Mouse (Mus musculus) embryonic stem cell, embryonic (primary cell): ENCODE results near the gene Acer2.

Experiments used
- CTCF ChIA-PET, 4 experiments: fragments of 300-600 bp in 2 of 4; fragments of 350-600 bp in 2 of 4; sonication (Branson Sonifier 250); formaldehyde crosslinking; loops; one replicate each; lab custom pipeline; 2022; ENCODE audit warnings: inconsistent platforms in 2 of 4; lab: Charles Lee
- POLR2A ChIA-PET, 4 experiments: fragments of 300-600 bp in 2 of 4; fragments of 350-600 bp in 2 of 4; sonication (Branson Sonifier 250); formaldehyde crosslinking; loops; one replicate each; lab custom pipeline; 2022; ENCODE audit warnings: antibody characterized with exemption in 4 of 4, inconsistent platforms in 1 of 4; lab: Charles Lee

The Acer2 gene

DNA sequence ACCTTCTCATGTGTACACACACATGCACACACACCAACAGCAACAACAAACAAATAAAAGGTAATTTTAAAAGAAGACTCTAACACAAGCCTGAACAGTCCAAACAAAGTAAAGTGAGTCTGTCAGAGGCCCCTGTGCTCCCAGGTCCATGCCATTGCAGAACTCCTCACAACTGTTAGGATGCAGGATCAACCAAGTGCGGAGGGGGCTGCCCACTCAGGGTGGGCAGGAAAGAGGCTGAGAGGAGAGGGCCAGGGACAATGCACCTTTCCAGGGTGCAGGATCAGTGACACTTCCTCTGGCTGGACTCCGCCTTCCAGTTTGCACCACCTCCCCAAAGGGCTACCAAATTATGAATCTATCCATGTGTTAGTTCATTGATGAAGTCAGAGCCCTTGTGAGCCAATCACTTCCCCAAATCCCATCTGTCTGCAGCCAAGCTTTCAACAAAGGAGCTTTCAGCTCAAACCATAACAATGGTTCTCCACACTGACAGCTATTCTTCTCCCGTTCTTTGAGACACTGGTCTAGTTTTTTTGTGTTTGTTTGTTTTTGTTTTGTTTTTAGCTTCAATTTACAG is 49.4 kb downstream of the Acer2 start:
- CTCF ChIA-PET, result interaction anchor here in 3 of 4 experiments (0.6 to 3.8 kb wide), 8 partner anchors 12 to 49 kb away, joined by 3 to 23 read pairs (median 6); partner anchors contain the start of gene Acer2 (in 1 of the 3)
- POLR2A ChIA-PET, result interaction anchor here in 3 of 4 experiments (0.6 to 1.8 kb wide), 4 partner anchors 12 to 67 kb away, joined by 3 to 4 read pairs (median 4); no protein-coding TSS in a partner anchor

DNA sequence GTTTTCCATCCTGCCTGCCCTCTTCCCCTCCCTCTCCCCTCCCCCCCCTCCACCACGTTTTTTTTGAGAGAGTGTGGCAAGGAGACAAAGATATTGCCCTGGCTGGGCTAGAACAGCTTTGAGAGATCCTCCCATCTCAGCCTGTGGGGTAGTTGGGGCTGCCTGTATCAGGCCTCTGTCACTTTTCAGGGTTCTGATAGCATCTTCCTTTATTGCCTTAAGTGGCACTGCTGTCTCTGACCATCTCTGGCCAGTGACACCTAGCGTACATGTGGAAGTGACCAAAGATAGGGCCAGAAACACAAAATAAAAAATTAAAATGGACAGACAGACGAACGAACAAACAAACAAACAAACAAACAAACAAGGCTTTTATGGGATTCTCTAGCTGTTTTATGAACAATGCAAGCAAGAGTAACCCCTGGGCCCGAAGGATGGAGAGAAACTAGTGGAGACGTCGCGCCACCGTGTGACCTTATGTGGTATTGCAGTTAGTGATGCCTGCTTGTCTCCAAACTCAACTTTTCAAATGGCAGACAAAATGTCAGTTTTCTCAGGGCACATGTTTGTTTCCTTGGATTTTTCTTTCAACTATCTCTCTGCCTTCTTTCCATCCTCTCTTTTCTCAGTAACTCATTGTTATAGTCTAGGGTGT is 50.7 kb downstream of the Acer2 start:
- ChIA-PET POLR2A (interaction anchor here in 2 of 4 experiments (1.2 to 1.6 kb wide), 2 partner anchors 13 to 68 kb away, joined by 3 read pairs; no protein-coding TSS in a partner anchor), CTCF (interaction anchor here (0.6 to 3.8 kb wide), 14 partner anchors 13 to 187 kb away, joined by 3 to 23 read pairs (median 6); partner anchors contain the start of gene Acer2 (in 1 of the 4))

DNA sequence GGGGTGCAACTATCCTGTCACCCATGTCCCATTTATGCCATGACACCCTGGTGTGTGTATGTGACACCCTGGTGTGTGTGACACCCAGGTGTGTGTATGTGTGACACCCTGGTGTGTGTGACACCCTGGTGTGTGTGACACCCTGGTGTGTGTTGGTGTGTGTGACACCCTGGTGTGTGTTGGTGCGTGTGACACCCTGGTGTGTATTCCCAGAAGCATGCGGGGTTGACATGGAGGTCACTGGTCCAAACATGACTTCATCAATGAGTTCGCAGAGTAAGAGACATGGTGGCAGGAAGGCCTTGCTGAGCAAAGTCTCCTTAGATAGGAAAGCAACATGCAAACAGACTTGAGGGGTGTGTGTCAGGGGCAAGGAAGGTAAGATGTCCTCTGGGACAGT is 52.8 kb downstream of the Acer2 start:
- ChIA-PET POLR2A (interaction anchor here in 1 of 4 experiments (0.9 kb wide), 1 partner anchor 40 kb away, joined by 4 read pairs; no protein-coding TSS in a partner anchor), CTCF (no interaction called here)

DNA sequence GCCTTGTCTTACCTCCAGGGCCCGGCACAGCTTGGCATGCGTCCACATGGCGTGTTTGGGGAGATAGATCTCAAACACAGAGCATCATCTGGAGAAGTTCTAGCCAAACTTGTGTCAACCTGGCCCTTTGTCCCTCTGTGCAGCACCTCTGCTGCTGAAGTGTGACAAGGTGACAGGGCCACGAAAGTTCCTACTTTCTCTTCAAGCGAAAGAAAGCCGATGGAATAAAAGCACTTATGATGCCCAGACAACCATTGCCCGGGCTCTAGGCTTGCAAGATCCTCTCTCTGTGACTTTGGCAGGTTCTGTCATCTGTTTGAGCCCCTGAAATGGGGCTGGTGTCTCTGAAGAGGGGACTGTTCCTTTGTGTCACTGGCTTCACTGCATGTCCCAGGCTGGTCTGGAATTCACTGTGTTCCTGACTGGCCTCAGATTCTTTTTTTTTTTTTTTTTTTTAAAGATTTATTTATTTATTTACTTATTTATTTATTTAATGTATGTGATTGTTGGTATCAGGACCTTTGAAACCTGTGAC is 56.0 kb downstream of the Acer2 start:
- ChIA-PET POLR2A (interaction anchor here in 2 of 4 experiments (0.8 to 1.5 kb wide), 3 partner anchors 18 to 249 kb away, joined by 3 read pairs; no protein-coding TSS in a partner anchor), CTCF (no interaction called here)

DNA sequence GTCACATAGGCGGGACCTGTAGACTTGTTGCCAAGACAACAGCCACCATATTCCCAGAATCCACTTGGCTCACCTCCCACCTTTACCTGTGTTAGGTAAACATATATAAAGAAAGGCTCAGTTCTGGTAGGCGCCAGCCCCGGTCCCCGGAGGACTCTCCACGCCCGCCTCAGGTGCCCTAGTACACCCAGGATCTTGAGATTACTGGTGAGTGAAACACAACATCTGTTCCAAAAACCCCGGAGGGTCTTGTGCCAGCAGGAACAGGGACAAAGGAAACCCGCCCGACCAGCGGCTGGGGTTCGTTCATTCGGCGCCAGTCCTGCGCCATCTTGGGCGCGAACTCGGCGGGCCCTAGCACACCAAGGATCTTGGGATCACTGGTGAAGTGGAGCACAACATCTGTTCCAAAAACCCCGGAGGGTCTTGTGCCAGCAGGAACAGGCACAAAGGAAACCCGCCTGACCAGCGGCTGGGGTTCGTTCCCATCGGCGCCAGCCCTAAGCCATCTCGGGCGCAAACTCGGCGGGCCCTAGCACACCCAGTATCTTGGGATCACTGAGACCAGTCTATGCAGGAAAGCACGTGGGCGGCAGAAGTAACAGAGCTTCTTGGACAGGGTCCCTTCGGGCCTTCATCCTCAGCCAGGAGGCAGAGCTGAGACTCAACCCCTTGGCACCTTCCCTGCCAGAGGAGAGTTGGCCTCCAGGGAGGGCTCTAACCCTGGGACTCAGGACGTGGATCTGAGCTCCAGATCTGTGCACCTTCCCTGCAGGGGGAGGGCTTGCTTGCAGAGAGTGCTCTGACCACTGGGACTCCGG is 56.6 kb downstream of the Acer2 start:
- ChIA-PET POLR2A (interaction anchor here in 3 of 4 experiments (0.6 to 3.1 kb wide), 33 partner anchors 9 to 1102 kb away, joined by 3 to 30 read pairs (median 4); partner anchors contain the start of genes Acer2 (in 3 of the 3), Rraga (in 2 of the 3), Haus6 (in 1 of the 3) and Mllt3 (in 1 of the 3)), CTCF (interaction anchor here in 3 of 4 experiments (1.1 to 1.8 kb wide), 5 partner anchors 19 to 438 kb away, joined by 4 to 7 read pairs (median 4); no protein-coding TSS in a partner anchor)

DNA sequence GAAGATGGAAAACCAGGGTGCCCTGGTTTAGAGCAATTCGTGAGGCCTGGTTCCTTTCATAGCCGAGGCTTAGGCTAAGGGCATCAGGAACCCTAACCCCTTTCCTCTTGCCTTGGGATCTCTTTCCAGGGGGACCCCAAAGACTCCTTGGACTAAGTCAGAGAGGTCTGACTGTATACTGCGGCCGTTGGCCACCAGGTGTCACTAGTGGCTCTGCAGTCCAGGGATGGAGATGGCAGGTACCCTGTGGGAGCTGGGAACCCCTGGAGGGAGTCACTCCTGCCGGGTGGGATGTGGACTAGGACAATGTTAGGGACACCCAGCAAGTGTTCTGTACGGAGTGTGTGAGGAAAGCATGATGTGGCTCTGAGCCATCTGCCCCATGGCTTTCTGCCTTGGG is 58.8 kb downstream of the Acer2 start:
- ChIA-PET CTCF (interaction anchor here (0.5 to 2.0 kb wide), 17 partner anchors 9 to 1528 kb away, joined by 3 to 6 read pairs (median 3); partner anchors contain the start of gene Acer2 (in 1 of the 4)), POLR2A (interaction anchor here in 2 of 4 experiments (0.6 to 3.1 kb wide), 5 partner anchors 10 to 394 kb away, joined by 3 to 30 read pairs (median 4); partner anchors contain the start of gene Rps6 (in 1 of the 2))

DNA sequence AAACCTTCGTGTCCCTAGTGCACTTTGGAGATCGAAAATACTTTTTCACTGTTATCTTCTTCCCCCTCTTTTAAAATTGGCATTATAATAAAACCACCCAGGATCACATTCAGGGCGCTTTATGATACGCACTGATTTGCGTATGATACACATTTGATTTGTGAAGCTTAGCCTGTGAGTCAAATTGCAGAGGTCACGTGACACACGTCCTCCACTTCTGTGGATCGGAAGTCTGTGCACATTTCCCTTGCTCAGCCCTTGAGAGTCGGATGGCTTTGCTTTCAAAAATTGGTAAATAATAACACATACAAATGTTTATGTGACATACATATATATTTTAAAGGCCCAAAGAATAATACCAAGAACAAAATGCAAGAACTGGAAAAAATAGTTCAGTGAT is 62.0 kb downstream of the Acer2 start:
- CTCF ChIA-PET, result no interaction called here
- POLR2A ChIA-PET, result interaction anchor here in 1 of 4 experiments (1.4 kb wide), 1 partner anchor 8 kb away, joined by 5 read pairs; no protein-coding TSS in a partner anchor

DNA sequence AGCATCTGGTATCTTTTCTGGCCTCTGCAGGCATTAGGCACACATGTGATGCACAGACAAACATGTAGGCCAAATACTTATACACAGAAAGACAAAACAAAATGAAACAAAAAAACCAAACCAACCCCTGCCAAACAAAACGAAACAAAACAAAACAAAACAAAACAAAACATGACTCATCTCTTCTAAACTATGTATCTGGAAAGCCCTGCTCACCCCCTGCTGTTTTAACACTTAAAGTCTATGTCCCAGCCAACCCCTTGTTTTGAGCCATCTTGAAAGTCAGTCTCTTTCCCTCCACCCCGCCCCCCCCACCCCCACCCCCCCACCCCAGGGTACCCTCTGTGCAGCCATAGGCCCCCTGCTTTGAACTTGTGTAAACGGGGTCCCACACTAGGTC is 62.5 kb downstream of the Acer2 start:
- CTCF ChIA-PET, result no interaction called here

DNA sequence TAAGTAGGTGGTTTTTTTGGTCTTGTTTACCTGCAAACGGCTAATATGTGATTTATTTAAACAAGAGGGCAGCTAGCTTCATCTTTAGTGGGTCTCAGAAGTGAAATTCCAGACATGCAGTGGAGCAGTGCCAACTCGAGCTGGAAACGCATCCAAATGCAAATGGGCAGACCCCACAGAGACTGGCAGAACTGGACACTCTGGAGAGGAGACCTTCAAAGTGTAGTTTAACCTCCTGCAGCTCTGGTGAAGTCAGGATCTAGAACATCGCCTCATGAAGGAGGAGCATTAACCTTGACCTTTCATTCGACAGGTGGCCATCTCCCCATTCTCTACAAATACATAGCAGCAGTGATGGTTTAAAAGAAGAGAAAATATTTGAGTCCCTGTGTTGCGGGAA is 68.5 kb downstream of the Acer2 start:
- POLR2A ChIA-PET, result interaction anchor here in 1 of 4 experiments (2.7 to 3.1 kb wide), 2 partner anchors 9 to 11 kb away, joined by 9 to 16 read pairs; no protein-coding TSS in a partner anchor
- CTCF ChIA-PET, result interaction anchor here in 2 of 4 experiments (1.2 to 1.8 kb wide), 2 partner anchors 9 to 10 kb away, joined by 5 to 6 read pairs; no protein-coding TSS in a partner anchor

More for the DNA sequence above, 62.5 kb downstream of the Acer2 start:
- POLR2A ChIA-PET, result no interaction called here

DNA sequence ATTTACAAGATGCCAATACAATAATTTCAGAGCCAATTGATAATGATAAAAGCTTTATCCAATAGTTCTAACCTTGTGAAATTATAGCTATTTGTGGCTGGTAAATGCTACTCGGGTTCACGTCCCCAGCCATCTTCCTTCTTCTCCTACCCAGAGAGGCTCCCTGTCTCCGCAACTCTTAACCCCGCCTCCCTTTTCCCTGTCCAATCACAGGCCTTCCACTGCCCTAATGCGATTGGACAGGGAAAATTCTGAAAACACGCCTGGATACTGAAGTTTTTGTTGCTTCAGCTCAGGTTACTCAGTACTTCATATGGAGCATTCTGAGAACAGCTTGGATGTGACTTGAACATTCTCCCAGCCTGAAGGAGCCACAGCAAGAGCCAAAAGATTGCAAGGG is 69.1 kb downstream of the Acer2 start:
- ChIA-PET POLR2A (interaction anchor here in 1 of 4 experiments (0.7 to 3.1 kb wide), 3 partner anchors 9 to 12 kb away, joined by 3 to 16 read pairs (median 9); no protein-coding TSS in a partner anchor), CTCF (interaction anchor here in 2 of 4 experiments (0.9 to 1.8 kb wide), 4 partner anchors 10 to 15 kb away, joined by 4 to 6 read pairs (median 4); no protein-coding TSS in a partner anchor)

DNA sequence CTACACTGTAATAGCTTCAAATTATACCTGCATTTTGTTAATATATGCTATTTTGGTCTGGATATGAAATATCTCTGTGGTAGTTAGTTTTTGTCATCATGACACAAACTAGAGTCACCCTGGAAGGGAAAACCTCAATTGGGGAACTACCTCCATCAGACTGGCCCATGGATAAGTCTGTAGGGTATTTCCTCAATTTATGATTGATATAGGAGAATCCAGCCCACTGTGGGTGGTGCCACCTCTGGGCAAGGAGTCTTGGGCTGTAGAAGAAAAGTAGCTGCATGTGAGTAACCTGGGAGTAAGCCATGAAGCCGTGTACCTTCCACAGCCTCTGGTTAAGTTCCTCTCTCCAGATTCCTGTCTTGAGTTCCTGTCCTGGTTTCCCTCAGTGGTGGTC is 74.6 kb downstream of the Acer2 start:
- ChIA-PET POLR2A (no interaction called here), CTCF (interaction anchor here in 1 of 4 experiments (1.0 kb wide), 1 partner anchor 9 kb away, joined by 4 read pairs; no protein-coding TSS in a partner anchor)

DNA sequence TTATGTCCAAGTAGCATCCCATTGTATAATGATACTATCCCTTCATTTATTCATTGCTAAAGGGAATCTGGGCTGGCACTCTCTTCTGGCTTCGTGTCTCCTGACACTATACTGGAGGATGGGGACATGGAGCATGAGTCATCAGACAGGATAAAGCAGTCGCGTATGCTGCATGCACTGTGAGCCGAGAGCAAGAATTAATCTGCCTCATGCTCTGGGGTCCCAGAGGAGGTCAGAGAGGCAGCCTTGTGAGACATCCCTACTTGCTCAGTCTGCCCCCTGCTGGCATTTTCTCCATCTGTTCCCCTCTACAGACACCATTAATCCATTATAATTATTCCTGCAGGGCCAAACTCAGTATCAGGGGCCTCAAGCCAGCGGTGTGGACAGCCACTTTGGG is 79.3 kb downstream of the Acer2 start:
- ChIA-PET POLR2A (no interaction called here), CTCF (no interaction called here)

DNA sequence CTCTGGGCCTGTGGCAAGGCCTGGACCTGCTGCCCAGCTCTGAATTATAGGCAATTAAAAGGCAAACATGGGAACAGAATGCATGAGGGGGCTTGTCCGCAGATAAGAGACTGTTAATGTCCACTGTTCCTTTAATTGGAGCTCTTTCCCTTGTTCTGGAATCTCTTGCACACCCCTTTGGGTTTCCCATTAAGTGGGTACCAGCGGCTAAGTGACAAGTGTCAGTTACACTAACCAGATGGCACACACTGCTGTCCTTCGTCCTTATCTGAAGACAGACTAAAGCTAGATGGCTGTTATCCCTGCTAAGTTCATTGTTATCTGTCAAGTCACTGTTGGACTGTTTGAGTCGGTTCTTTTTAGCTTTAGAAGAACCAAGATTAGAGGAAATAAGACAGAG is 81.3 kb downstream of the Acer2 start:
- POLR2A ChIA-PET, result no interaction called here
- CTCF ChIA-PET, result interaction anchor here in 1 of 4 experiments (0.6 to 1.0 kb wide), 2 partner anchors 404 to 1134 kb away, joined by 3 to 4 read pairs; no protein-coding TSS in a partner anchor

DNA sequence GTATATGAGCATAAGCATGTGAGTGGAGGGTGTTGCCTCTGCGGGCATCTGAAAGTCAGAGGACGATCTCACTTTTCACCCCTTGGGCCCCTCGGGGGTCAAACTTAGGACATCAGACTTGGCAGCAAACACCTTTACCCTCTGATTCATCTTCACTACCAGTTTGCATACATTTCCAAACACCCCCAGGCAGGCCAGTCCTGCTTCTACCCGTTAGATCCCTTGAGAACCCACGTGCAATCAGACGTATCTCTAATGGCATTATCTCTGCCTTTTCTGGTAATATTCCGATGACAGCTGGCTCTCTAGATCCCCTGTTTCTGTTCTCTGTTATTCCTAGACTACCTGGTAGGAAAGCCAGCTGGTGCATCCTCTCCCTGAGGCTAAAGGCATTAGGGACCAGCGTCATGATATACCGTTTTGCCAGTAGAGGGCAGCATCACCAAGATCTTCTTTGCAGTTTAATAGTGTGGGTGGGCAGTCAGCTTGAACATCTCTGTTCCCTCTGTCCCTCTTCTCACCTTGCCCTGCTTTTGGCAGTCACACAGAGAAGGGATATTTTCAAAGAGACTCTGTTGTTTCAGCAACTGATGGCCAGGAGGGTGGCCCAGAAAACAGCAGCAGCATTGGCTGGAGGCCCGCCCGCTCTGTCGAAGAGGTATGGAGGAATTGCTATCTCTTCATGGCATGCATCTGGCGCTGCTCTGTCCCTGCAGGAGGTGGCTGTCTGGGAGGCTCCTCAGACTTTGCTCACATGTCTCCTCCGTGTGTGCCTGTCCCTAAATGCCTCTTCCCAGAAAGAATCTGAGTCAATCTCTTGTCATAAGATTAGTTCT is 83.6 kb downstream of the Acer2 start:
- ChIA-PET POLR2A (interaction anchor here in 1 of 4 experiments (0.9 kb wide), 1 partner anchor 26 kb away, joined by 3 read pairs; no protein-coding TSS in a partner anchor), CTCF (interaction anchor here in 3 of 4 experiments (0.5 to 1.8 kb wide), 15 partner anchors 8 to 412 kb away, joined by 3 to 7 read pairs (median 4); no protein-coding TSS in a partner anchor)

DNA sequence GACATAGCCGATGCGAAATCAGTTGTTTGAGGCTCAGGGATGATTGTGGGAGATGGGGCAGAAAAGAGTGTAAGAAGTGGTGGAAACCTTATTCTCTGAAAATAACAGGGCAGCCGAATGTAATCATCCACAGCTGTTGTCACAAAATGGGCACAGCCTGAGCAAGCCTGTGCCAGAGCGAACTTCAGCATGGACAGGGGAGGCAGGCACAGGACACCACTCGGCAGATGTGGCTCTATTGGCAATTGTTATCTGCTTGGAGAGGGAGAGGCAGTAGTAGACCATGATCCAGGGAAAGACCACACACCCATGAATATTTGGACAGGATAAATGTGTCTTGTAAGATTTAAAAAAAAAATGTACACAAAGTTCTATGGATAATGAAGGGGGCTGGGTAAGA is 103.1 kb downstream of the Acer2 start:
- ChIA-PET CTCF (interaction anchor here in 1 of 4 experiments (0.5 kb wide), 1 partner anchor 554 kb away, joined by 5 read pairs; no protein-coding TSS in a partner anchor), POLR2A (no interaction called here)
